Mouse (Mus musculus) liver, postnatal 0 days (tissue): ENCODE data around the gene Itpr1.

Experiments
- CTCF ChIP-seq: sonication (generic); IDR thresholded peaks from 2 replicates; pipeline ENCODE4 v1.5.1; 2016; ENCODE audit warnings: antibody characterized with exemption, low read depth
- EP300 ChIP-seq: IDR thresholded peaks from 2 replicates; pipeline ENCODE4 v1.6.1; 2016; ENCODE audit warnings: antibody characterized with exemption, low read depth, mild to moderate bottlenecking

DNA sequence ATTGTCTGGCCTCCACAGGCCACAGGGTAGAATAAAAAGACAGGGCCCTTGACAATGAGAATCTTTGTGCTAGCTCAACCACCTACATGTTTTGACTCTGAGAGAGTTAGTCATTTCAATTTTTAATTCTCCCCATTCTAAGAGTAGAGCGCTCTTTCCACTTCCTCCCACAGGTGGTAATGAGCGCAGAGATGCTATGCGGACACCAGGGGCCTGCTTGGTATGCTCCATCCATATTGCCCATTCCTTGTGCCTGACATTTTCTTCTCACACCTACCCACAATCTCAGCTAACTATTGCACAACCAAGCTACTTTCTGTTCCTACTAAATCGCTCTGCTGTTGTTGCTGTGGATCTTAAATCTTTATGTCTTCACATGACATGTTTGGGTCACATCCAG, 341.5 kb downstream of the Itpr1 start:
- TF ChIP-seq CTCF (no peak), EP300 (no peak)
